11 mouse cellular contexts compared by ENCODE assay signal in the genomic region with DNA sequence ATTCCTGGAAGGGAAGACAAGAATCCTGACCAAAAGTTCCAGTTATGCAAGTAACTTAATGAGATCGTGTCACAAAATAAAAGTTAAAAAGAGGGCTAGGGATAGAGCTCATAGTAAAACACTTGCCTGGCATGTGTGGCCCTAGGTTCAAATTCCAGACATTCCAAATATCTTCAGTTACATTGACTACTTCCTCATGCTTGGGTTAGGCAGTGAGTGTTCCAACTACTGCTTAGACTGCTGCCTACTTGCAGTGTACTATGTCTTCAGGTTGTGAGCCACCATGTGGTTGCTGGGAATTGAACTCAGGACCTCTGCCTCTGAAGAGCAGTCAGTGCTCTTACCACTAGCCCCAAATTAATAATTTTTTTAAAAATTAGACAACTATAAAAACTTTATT. TPM values are rescaled to one million over a fixed set of nuclear protein-coding genes. Genes with fewer than 3 reads are reported as not detected.
A peak's percentile ranks its signal among the peaks of the same experiment; 100 is the strongest.
DNase-seq lines count a peak whose midpoint lies in the region; ATAC-seq and TF ChIP-seq lines count a peak whose summit lies in the region.
"Had no signal": no experiment of that assay in that cellular context is flagged by ENCODE, and none has a peak within 500 bp of the region (broad histone marks: within the 10 kb centered on the region; RNA-seq: fewer than 3 reads in every experiment).

No protein-coding gene starts in this region.

- peaks cover 11% of the 10 kb centered on the region for H3K27me3 ChIP-seq in erythroblast, embryonic 14.5 days (ENCODE audit: control insufficient read depth)
- H3K27me3 ChIP-seq in lung, embryonic 15.5 days = peaks cover 3% of the 10 kb centered on the region; the same call in 1 of the 2 replicates
- H3K27me3 ChIP-seq in embryonic facial prominence, embryonic 15.5 days = no peaks in the 10 kb centered on the region; the same call in 1 of the 2 replicates
- no peaks in the 10 kb centered on the region; the same call in 1 of the 2 replicates for H3K27me3 ChIP-seq in liver, embryonic 14.5 days (ENCODE audit: control insufficient read depth, insufficient read depth, low read length)

- H3K4me3 ChIP-seq in erythroblast, embryonic 14.5 days (replicated peaks) = peak overlapping the region; percentile 97
- H3K4me3 ChIP-seq in lung, embryonic 15.5 days = peak overlapping the region; percentile 9; the same call in 1 of the 2 replicates
- 0 out of 2 replicates have a peak overlapping the region, but pooled peaks have one; percentile 1 for H3K4me3 ChIP-seq in embryonic facial prominence, embryonic 15.5 days (replicated peaks)
- H3K4me3 ChIP-seq in liver, embryonic 14.5 days (ENCODE audit: insufficient read depth in 1 of 2, low read depth in 2 of 2, low read length in 2 of 2) = peak overlapping the region; percentile 39 to 88; a peak in 3 of 4 replicates
- H3K4me3 ChIP-seq in left cerebral cortex, adult 2 months = no peak overlapping the region

- TF ChIP-seq CTCF in liver, embryonic 14.5 days (IDR thresholded peaks at IDR 0.05; ENCODE audit: low read depth) = no peak
- no peak for TF ChIP-seq CTCF in left cerebral cortex, adult 2 months (IDR thresholded peaks at IDR 0.05)

- H3K9me3 ChIP-seq in erythroblast, embryonic 14.5 days (ENCODE audit: control insufficient read depth, low read length) = no peaks in the 10 kb centered on the region
- H3K9me3 ChIP-seq in lung, embryonic 15.5 days = no peaks in the 10 kb centered on the region
- H3K9me3 ChIP-seq in embryonic facial prominence, embryonic 15.5 days (replicated peaks) = no peaks in the 10 kb centered on the region
- H3K9me3 ChIP-seq in liver, embryonic 14.5 days (ENCODE audit: control insufficient read depth, low read length) = no peaks in the 10 kb centered on the region

- H3K9ac ChIP-seq in lung, embryonic 15.5 days = no peak overlapping the region
- no peak overlapping the region for H3K9ac ChIP-seq in embryonic facial prominence, embryonic 15.5 days
- peak overlapping the region; percentile 20 for H3K9ac ChIP-seq in liver, embryonic 14.5 days (replicated peaks)

- DNase-seq in lung, adult 18-20 months = no peak
- DNase-seq in liver, embryonic 14.5 days (ENCODE audit: low read depth in 3 of 3, low spot score in 3 of 3) = no peak
- DNase-seq in spleen, postnatal 14 days (ENCODE audit: low spot score in 2 of 2) = no peak
- no peak for DNase-seq in left cerebral cortex, adult 2 months (ENCODE audit: extremely low spot score in 1 of 2, low spot score in 2 of 2)
- DNase-seq: B cell, adult 2 months; layer of hippocampus, postnatal 36 days; spleen, adult 18-20 months had no signal

- H3K36me3 ChIP-seq in erythroblast, embryonic 14.5 days (ENCODE audit: control insufficient read depth) = peaks cover 50% of the 10 kb centered on the region
- peaks cover 19% of the 10 kb centered on the region for H3K36me3 ChIP-seq in lung, embryonic 15.5 days
- H3K36me3 ChIP-seq in embryonic facial prominence, embryonic 15.5 days = peaks cover 13% of the 10 kb centered on the region
- H3K36me3 ChIP-seq in liver, embryonic 14.5 days (replicated peaks; ENCODE audit: control insufficient read depth, insufficient read depth, low read depth) = peaks cover 25% of the 10 kb centered on the region

- 34% methylated on average over 1 of the region's 1 CpGs for WGBS in lung, embryonic 15.5 days
- WGBS in embryonic facial prominence, embryonic 15.5 days = 51% methylated on average over 1 of the region's 1 CpGs
- 24% methylated on average over 1 of the region's 1 CpGs for WGBS in liver, embryonic 14.5 days (ENCODE audit: insufficient replicate concordance)

- no peak overlapping the region for H3K27ac ChIP-seq in lung, embryonic 15.5 days
- no peak overlapping the region for H3K27ac ChIP-seq in embryonic facial prominence, embryonic 15.5 days (replicated peaks)
- H3K27ac ChIP-seq in liver, embryonic 14.5 days = no peak overlapping the region
- no peak overlapping the region for H3K27ac ChIP-seq in left cerebral cortex, adult 2 months

- peak overlapping the region; percentile 69; the same call in 1 of the 2 replicates for H3K4me2 ChIP-seq in lung, embryonic 15.5 days
- H3K4me2 ChIP-seq in embryonic facial prominence, embryonic 15.5 days (replicated peaks) = no peak overlapping the region
- peak overlapping the region; percentile 81 for H3K4me2 ChIP-seq in liver, embryonic 14.5 days (ENCODE audit: low read depth)

- TF ChIP-seq EP300 in liver, embryonic 14.5 days (IDR thresholded peaks at IDR 0.05; ENCODE audit: low read depth) = no peak

- intact Hi-C loops in left cerebral cortex, adult 2 months (cut with DNase I) = no loop called here

- no peak for ATAC-seq in erythroblast, adult 5-6 weeks (replicated peaks; ENCODE audit: low FRiP score, poor library complexity, severe bottlenecking)
- no peak for ATAC-seq in lung, embryonic 15.5 days (ENCODE audit: borderline replicate concordance, extremely low read depth, low FRiP score, low TSS enrichment)
- ATAC-seq in embryonic facial prominence, embryonic 15.5 days (ENCODE audit: insufficient number of reproducible peaks, low FRiP score, low TSS enrichment, low read depth) = no peak
- ATAC-seq in liver, embryonic 14.5 days (ENCODE audit: insufficient read depth) = no peak

- H3K4me1 ChIP-seq in erythroblast, embryonic 14.5 days (ENCODE audit: control insufficient read depth) = peaks cover 46% of the 10 kb centered on the region
- peaks cover 21% of the 10 kb centered on the region for H3K4me1 ChIP-seq in lung, embryonic 15.5 days
- peaks cover 16% of the 10 kb centered on the region for H3K4me1 ChIP-seq in embryonic facial prominence, embryonic 15.5 days
- peaks cover 11 to 18% of the 10 kb centered on the region in 2 experiments for H3K4me1 ChIP-seq in liver, embryonic 14.5 days (replicated peaks; ENCODE audit: control insufficient read depth in 2 of 2, insufficient read depth in 2 of 2, low read length in 1 of 2)

RNA-seq across cellular contexts. Expression of gene Nop58, which starts 2.7 kb away (rescaled TPM):
- 2.8 and 5.2 TPM in 2 replicates for polyA plus RNA-seq in erythroblast, embryonic 14.5 days (2012)
- 38.7 and 88.6 TPM in 2 replicates for total RNA-seq in erythroblast, adult 5-6 weeks (2015; ENCODE audit: low replicate concordance)
- 115 TPM in 2 replicates for total RNA-seq in erythroblast, adult 5-6 weeks (2017; ENCODE audit: low replicate concordance)
- 230 and 232 TPM in 2 replicates for polyA plus RNA-seq in lung, embryonic 15.5 days (2015; fragmentation: Nextera tagmentation; extraction: Ambion mirVana)
- 210 and 212 TPM in 2 replicates for polyA plus RNA-seq in embryonic facial prominence, embryonic 15.5 days (2015; fragmentation: Nextera tagmentation; extraction: Ambion mirVana)
- polyA plus RNA-seq in liver, embryonic 14.5 days (2012; rRNA removed) = 35.5 and 76.0 TPM in 2 replicates
- 124 and 132 TPM in 2 replicates for polyA plus RNA-seq in liver, embryonic 14.5 days (2014; fragmentation: Nextera tagmentation; extraction: Ambion mirVana)
- 10 to 100 TPM; 50.7 to 51.3 TPM for total RNA-seq in left cerebral cortex, adult 2 months (2021)

RNA-seq across cellular contexts. Expression of gene Sumo1, which starts 16.9 kb away (rescaled TPM):
- polyA plus RNA-seq in erythroblast, embryonic 14.5 days (2012) = 9.4 and 12.2 TPM in 2 replicates
- 67.4 and 77.5 TPM in 2 replicates for total RNA-seq in erythroblast, adult 5-6 weeks (2015; ENCODE audit: low replicate concordance)
- 58.0 and 82.0 TPM in 2 replicates for total RNA-seq in erythroblast, adult 5-6 weeks (2017; ENCODE audit: low replicate concordance)
- polyA plus RNA-seq in lung, embryonic 15.5 days (2015; fragmentation: Nextera tagmentation; extraction: Ambion mirVana) = 400 and 412 TPM in 2 replicates
- 347 and 352 TPM in 2 replicates for polyA plus RNA-seq in embryonic facial prominence, embryonic 15.5 days (2015; fragmentation: Nextera tagmentation; extraction: Ambion mirVana)
- polyA plus RNA-seq in liver, embryonic 14.5 days (2012; rRNA removed) = 29.6 and 42.5 TPM in 2 replicates
- 152 and 153 TPM in 2 replicates for polyA plus RNA-seq in liver, embryonic 14.5 days (2014; fragmentation: Nextera tagmentation; extraction: Ambion mirVana)
- total RNA-seq in left cerebral cortex, adult 2 months (2021) = 100 to 1,000 TPM; 124 to 128 TPM
